Mouse (Mus musculus): ENCODE results near the gene 4930578G10Rik.
"Not testable (repeated sequence)": the region's sequence is repeated elsewhere in the genome, so short reads cannot be mapped to it uniquely, and the experiment has no call there.

Gene 4930578G10Rik

GRCm38 (mm10) chr4:42735245-42735644 lies at the start of gene 4930578G10Rik:
Gene 4930578G10Rik, plus strand, starts transcription at chr4:42735545.
- DNase-seq, result not testable (repeated sequence)

DNA sequence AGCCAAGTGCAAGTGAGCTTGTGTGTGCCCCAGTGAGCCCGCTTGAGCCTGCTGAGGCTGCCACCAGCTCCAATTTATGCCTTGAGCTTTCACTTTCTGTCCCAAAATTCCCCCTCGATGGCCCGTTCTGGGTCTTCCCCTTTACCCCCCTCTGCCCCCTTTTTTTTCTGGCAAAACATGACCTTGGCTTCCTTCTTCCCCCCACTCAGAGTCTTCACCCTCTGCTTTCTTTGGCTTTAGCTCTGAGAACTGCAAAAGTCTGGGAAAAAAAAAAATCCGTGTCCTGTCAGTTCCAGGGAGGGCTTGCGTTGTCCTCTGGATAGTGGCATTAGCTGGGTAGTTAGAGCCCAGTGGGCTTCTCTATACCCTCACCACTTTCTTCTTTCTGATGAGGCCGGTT lies 21.1 kb downstream of the 4930578G10Rik start, which contains the start of gene Ccl19:
Ccl19 (minus strand) TSS at position 101 of the 400 bp plus-strand sequence.
- not testable (repeated sequence) for DNase-seq

DNA sequence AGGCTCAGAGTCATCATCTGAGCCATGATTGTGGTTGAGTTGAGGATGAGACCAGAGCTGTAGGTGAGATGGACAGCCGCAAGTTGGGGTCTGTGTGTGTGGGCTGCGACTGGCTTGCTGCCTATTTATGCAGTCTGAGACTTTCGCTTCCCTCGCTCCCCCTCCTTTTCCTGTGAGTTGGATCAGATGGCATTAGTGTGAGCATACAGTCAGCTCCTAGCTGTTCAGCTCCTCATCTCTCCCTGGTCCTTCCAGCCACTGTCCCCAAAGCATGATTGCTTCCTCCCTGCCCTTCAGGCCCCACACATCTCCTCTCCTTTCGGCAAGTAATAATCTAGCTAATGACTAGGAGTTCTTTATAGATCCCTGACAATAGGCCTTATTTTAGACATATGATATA lies 38.5 kb downstream of the 4930578G10Rik start, which contains the start of gene Ccl21a:
Ccl21a (minus strand) TSS at position 101 of the 400 bp plus-strand sequence.
- not testable (repeated sequence) for DNase-seq

GRCm38 (mm10) chr4:42853788-42854187 lies 118.4 kb downstream of the 4930578G10Rik start, which contains the start of gene Fam205a1:
Gene Fam205a1, minus strand, starts transcription at chr4:42853888.
- DNase-seq, result peak; percentile 9

DNA sequence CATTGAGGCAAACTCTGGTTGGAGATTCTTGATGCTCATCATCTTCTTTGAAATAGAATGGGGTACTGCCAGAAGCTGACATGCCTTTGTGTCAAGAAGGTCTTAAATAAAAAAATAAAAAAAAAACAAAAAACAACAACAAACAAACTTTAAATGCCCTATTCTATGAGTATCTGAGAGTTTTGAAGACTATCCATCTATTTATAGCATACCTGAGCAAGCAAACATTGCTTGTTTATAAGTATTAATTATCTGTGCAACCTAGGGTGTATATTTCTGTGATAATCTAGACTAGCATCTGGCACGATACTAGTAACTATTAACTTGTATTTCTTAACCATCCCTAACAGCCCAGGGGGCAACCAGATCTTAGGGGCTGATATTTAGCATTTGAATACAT lies 121.3 kb downstream of the 4930578G10Rik start, which contains the start of gene Gm12394:
Gm12394 (minus strand) TSS at position 101 of the 400 bp plus-strand sequence.
- not testable (repeated sequence) for DNase-seq

GRCm38 (mm10) chr4:42860483-42860882 lies 125.1 kb downstream of the 4930578G10Rik start:
- peak; percentile 90 for DNase-seq

DNA sequence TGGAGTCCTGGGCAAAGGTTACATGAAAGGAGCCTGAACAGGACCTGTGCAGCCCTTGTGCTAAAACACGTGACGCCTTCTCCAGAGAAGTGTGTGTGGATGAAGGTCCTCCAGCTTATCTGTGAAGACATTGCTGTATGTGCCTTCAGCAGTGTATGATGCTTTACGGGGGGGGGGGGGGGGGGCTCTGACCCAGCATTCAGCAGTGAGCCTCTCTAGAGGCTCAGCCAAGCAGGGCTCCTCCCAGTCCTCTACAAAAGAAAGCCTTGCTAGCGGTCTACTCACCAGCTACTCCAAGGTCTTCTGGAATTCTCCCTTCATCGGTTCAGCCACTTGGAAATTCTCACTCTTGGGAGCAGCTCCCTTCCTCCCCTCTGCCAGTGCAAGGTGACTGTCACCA lies 128.1 kb downstream of the 4930578G10Rik start:
- DNase-seq, result peak; percentile 56

GRCm38 (mm10) chr4:42867390-42867789 lies 132.0 kb downstream of the 4930578G10Rik start:
- peak; percentile 34 for DNase-seq

GRCm38 (mm10) chr4:42868193-42868592 lies 132.8 kb downstream of the 4930578G10Rik start:
- peak; percentile 81 for DNase-seq

DNA sequence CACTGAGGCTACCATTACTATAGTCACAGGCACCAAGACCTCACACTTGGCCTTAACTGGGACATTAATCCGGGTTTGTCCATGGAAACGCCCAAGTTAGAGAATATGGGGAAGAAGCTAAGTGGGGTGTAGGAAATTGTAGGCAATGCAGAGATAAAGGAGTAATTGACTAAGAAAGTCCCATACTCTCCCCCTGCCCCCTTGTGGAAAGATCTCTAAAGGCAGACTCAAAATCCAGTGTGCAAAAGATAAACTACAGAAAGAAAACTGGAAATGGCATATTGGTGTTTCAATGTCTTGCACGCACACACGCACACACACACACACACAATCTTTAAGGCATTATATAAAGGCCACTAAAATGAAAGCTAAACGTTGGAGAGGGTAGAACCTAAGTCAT lies 135.4 kb downstream of the 4930578G10Rik start:
- no peak for DNase-seq

DNA sequence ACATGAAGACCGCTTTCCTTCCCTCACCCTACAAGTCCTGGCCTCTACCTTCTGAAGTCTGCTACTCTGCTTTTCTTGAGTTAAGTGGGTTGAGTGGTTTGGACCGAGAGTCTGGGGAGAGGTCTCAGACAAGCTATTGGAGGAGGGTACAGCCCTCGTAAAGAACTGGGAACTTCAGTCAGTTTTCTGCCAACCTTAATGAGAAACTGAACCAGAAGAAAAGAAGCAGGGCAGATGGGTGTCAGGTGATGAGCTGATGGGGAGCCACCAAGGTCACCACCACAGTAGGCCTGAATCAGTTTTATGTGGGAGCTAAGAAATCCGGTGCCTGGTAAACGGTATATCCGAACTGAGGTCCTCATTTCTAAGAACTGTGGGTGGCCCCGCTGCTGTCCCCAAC lies 136.8 kb downstream of the 4930578G10Rik start:
- peak; percentile 74 for DNase-seq

DNA sequence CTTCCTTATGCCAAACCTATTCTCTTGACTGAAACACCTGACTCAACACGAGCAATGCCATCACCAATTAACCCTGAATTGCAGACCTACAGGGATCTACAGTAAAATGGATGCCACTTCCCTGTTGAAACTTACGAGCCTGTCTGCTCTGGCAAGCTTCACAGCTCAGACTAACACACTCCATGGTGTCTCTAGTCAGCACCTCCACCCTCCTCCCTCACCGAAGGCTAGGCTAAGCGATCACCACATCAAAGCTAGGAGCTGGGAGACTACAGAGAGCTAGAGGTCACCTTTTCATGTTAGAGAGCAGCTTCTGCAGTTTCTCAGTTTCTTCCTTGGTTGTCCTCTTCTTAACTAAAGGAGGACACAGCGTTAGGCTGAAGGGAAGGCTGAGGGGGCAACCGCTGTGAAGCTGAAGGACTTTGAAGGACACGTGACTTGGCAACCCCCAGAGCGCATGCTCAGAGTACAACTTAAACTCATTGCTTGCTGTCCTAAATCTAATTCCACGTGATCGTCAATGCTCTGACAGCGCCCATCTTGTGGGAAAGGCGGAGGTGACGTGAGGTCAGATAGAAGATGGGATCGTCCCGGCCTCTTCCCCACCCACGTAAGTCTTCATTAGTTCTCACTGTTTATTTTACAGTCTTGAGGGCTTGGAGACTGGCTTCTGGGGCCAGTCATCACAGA lies 137.5 kb downstream of the 4930578G10Rik start:
- DNase-seq, result peak; percentile 74

DNA sequence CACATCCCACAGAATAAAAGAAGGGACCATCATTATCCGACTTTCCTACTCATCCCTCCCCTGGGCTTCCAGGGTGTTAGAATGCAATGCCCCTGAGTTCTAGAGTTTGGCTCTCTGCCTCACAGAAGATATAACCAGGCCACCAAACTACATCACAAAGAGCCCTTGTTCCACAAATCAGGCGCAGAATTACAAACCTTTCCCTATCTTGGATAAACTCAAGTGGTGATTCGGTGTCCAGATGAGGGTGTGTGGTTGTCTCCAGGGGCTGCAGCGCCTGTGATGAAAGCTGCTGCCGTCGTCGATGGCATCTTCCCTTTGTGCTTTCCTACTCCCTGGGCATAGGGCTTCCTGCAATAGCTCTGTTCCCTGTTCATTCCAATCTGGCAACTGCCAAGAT lies 138.8 kb downstream of the 4930578G10Rik start, which contains the start of gene Fam205c:
Fam205c (minus strand) TSS at position 101 of the 400 bp plus-strand sequence.
- peak; percentile 45 for DNase-seq

DNA sequence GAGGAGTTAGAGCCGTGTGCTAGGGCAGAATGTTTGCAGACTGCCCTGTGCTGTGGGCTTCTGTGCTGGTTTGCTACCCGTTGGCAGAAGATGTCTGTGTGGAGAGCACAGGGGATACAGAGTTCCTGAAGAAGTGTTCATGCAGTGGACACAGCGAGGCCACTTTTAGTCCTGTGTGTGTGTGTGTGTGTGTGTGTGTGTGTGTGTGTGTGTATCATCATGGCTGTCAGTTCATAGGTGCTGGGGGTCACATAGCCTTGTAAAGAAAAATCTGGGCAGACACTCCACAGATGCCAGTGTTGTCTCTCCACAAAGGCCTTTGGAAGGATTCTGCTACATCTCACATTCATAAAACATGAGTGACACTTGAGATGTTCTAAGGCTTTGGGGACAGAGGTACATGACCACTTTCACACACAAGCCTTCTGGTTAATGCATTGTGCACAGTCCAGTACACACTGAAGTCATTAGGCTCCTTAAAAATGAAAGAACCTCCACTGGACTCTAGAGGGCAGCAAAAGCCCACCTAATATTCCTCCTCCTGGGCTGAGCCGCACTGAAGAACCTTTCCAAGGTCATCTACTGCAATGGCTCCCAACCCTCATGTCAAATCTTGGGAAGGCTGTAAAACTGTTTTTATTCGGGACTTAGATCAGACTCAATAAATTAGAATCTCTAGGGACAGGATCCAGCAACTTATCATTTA lies 141.4 kb downstream of the 4930578G10Rik start:
- peak; percentile 85 for DNase-seq

DNA sequence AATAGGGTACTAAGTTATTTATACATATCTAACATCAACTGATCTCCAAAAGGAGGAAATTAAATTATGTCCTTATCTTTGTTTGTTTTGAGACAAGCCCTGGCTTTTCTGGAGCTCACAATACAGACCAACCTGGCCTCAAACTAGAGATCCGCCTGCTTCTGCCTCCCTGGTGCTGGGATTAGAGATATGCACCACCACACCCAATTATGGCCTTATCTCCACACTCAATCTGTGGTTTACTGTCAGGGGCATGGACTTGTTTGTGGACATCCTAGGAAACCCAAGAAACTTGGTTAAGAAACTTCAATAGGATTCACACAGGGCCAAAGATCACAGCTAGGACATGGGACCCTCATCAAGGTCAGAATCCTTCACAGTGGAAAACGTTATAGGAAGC lies 142.3 kb downstream of the 4930578G10Rik start:
- no peak for DNase-seq

DNA sequence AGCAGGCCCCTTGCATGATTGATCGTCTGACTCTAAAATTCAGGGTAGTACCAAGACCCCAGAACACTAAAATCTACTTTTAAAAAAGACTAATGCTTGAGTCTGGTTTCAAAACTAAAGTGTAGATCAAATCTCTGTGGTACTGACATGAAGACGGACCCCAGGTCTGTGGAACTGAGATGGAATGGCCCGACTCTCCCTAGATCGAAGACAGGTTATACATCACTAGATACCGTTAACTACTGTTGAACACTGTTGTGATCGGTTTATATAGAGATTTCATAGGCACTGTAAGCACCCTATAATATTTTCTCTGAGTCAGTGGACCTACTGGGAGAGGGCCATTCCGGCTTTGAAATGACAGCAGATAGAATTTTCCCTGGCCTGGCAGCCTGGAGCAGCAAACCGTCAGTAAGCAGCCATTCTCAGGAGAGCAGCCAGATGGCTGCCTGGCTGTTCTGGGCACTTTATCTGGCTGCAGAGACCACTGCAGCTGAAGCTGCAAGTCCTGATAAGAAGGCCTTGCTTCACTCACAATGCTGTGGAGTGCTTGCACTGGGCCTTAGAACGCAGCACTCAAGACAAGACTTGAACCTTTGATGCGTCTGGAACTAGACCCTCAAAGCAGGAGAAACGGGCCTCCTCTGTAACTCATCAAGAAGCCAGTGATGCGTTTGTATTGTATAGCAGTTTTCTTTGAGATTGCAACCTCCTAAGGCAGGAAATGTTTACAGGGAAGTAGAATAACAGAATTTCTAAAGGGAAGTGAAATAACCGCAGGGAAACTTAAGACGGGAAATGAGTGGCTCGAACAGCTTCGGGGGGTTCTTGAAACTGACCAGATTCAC lies 144.7 kb downstream of the 4930578G10Rik start:
- DNase-seq, result no peak

DNA sequence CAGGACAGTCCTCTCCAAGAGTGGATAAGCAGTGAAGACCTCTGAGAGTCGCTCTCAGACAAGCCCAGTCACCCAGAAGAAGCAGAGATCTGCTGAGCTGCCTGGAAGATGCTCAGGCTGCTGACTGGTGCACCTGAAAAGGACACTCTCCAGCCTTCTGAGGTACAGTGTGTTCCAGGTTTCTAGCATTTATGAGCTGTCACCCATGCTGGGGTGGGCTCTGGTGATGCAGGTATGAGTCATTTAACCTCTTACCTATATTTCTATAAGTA lies 145.3 kb downstream of the 4930578G10Rik start:
- DNase-seq, result peak; percentile 81

GRCm38 (mm10) chr4:42886926-42887325 lies 151.6 kb downstream of the 4930578G10Rik start:
- peak; percentile 16 for DNase-seq

- DNase-seq, result peak; percentile 56
These were observed 153.5 kb downstream of the 4930578G10Rik start for GRCm38 (mm10) chr4:42888806-42889205.

DNA sequence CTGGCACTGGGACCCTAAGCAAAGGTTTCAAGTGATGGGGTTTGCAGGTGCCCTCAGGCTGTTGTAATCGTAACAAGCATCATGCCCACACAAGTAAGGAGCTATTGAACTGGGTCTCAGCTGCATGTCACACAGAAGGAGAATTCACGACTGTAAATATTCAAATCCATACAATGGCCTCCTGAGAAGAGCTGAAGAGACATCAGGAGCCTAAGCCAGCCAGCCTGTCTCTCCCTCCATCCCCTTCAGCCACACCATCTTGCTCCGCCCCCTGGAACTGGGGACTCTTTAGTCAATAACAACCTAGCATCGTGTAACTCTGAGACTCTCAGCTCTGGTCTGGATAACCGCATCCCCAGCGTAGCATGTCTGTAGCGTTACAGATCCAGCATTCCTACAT lies 155.8 kb downstream of the 4930578G10Rik start:
- DNase-seq, result peak; percentile 68

DNA sequence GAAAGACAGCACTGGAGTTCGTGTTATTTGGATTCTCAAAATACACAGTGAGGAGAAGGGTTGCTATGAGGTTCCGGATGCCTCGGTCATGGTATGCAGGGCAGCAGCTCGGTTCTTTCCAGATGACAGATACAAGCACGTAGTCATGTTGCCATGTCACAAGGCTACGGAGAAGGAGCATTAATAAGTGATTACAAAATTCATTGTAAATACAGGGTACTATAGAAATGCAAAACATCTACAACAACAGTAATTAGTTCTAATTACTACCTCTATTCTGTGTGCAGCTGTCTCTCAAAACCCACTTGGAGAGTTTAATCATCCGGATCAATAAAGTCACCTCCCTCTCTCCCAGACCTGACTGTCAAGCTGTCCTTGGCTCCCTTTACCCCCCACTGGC lies 159.8 kb downstream of the 4930578G10Rik start:
- peak; percentile 25 for DNase-seq

All from heart, adult 11 months (tissue).